Mouse (Mus musculus): ENCODE measurements around the gene Lcorl.
"Not testable (repeated sequence)": the region's sequence is repeated elsewhere in the genome, so short reads cannot be mapped to it uniquely, and the experiment has no call there.

Lcorl gene

GRCm38 (mm10) chr5:45709653-45710052, 147.8 kb downstream of the Lcorl start:
- DNase-seq (ENCODE audit: low read depth, low spot score): no peak

DNA sequence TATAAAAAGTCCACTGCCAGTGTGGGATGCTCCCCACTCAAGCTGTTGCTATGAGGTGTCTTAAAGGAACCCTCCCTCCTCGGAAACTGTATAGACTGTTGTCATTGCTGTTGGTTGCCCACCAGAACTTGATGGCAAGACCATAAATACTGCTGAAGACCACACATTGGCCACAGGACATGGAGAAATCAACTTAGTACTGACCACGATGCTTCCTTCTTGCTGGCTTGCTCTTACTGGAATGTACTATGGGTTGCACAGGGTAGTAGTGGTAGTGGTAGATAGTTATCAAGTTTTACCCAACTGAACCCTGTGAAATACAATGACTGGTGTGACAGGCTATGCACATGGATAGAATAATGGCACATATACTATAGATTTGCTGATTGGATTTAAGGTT, 150.6 kb downstream of the Lcorl start:
- DNase-seq (ENCODE audit: low read depth, low spot score): no peak

GRCm38 (mm10) chr5:45691678-45692077, 165.7 kb downstream of the Lcorl start:
- no peak for DNase-seq (ENCODE audit: low read depth, low spot score)

- DNase-seq (ENCODE audit: low read depth, low spot score): no peak
Observed at GRCm38 (mm10) chr5:45690802-45691201, 166.6 kb downstream of the Lcorl start.

- DNase-seq (ENCODE audit: low read depth, low spot score): no peak
Observed at GRCm38 (mm10) chr5:45689152-45689551, 168.3 kb downstream of the Lcorl start.

GRCm38 (mm10) chr5:45686223-45686622, 171.2 kb downstream of the Lcorl start:
- DNase-seq (ENCODE audit: low read depth, low spot score): no peak

DNA sequence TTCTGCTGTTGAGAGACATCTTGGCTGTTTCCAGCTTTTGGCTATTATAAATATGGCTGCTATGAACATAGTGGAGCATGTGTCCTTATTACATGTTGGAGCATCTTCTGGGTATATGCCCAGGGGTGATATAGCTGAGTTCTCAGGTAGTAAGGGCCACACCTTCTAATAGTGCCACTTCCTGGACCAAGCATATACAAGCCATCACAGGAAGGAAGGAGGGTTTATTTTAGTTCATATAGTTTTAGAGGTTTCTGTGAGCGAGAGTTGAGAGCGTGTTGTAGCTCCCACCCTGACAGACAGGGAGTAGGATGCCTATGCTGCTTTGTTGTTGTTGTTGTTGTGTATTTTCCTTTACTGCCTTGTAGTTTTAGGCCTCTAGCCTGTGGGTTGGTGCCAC, 172.2 kb downstream of the Lcorl start:
- no peak for DNase-seq (ENCODE audit: low read depth, low spot score)

DNA sequence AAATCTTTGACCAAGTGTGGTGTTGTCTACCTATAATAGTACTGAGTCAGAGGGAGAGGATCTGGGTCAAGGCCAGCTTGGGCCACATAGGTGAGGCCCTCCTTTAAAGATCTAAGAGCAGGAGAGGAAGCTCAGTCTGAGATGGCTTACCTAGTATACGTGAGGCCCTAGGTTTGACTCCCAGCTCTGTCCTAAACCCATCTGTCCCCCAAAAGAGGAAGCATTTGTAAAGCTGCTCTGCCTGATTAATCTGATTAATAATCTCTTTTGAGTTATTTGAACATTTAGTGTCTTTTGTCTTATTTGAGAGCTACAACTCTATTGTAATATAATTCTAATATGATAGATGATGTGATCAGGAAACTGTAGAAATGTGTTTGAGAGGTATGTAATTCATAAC, 174.0 kb downstream of the Lcorl start:
- DNase-seq (ENCODE audit: low read depth, low spot score): no peak

GRCm38 (mm10) chr5:45679955-45680354, 177.5 kb downstream of the Lcorl start:
- no peak for DNase-seq (ENCODE audit: low read depth, low spot score)

DNA sequence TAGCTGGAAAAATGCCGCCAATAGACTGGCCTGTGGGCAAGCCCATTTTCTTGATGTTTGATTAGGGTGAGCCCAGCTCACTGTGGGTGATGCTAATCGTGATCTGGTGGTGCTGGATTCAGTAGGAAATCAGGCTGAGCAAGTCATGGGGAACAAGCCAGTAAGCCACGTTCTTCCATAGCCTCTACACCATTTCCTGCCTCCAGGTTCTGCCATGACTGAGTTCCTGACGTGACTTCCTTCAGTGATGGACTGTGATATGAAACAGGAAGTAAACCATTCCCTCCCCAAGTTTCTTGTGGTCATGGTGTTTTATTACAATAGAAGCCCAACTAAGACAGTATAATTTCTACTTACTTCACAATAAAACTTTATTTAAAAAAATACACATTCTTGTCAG, 179.8 kb downstream of the Lcorl start:
- DNase-seq (ENCODE audit: low read depth, low spot score): no peak

GRCm38 (mm10) chr5:45675032-45675431, 182.4 kb downstream of the Lcorl start:
- no peak for DNase-seq (ENCODE audit: low read depth, low spot score)

DNA sequence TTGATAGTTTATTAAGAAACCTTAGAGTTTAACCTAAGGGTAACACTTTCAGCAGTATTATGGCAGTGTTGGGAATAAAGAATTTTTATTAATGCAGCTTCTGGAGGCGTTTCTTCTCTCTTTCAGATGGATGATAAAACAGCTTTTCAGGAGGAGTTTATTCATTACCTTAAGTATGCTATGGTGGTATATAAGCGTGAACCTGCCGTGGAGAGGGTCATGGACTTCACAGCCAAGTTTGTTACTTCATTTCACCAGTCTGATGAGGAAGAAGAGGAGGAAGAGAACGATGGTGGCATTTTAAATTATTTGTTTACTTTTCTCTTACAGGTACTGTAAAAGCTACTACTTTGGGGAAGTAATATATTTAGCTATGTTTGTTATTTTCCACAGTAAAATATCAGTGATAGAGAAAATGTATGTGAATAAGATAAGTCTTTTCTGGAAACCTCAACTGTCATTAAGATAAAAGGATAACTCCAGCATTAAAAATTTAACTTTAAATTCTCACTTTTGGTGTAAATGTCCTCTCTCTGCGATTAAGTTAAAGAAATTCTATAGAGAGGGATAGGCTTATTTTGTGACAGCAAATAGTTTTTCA, 186.4 kb downstream of the Lcorl start:
- no peak for DNase-seq (ENCODE audit: low read depth, low spot score)

- no peak for DNase-seq (ENCODE audit: low read depth, low spot score)
Observed at GRCm38 (mm10) chr5:45670280-45670670, 187.1 kb downstream of the Lcorl start.

GRCm38 (mm10) chr5:45669598-45670279, 187.7 kb downstream of the Lcorl start, which contains the start of gene Ncapg:
Ncapg (plus strand) TSS chr5:45669919.
- DNase-seq (ENCODE audit: low read depth, low spot score): peak; percentile 99

- DNase-seq (ENCODE audit: low read depth, low spot score): peak; percentile 24
Observed at GRCm38 (mm10) chr5:45669234-45669597, 188.2 kb downstream of the Lcorl start.

GRCm38 (mm10) chr5:45668831-45669230, 188.6 kb downstream of the Lcorl start:
- DNase-seq (ENCODE audit: low read depth, low spot score): peak; percentile 36

GRCm38 (mm10) chr5:45668324-45668723, 189.1 kb downstream of the Lcorl start:
- DNase-seq (ENCODE audit: low read depth, low spot score): peak; percentile 54

DNA sequence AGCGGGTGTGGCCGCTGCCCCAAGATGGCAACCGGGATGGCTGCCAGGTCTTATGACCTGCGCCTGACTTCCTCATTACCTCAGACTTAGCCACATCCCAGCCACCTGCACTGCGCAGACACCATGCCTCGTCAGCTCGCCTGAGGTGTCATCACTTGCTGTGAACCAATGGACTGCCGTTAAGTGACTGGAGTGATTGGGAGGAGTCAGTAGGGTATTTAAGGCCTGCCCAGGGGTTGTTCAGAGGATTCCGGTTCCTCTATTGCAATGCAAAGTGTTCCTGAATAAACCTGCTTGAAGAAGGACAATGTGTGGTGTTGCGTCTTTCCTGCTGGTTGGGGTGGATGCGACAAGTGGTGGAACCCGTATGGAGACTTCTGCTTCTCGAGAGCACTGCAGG, 199.0 kb downstream of the Lcorl start:
- not testable (repeated sequence) for DNase-seq (ENCODE audit: low read depth, low spot score)

DNA sequence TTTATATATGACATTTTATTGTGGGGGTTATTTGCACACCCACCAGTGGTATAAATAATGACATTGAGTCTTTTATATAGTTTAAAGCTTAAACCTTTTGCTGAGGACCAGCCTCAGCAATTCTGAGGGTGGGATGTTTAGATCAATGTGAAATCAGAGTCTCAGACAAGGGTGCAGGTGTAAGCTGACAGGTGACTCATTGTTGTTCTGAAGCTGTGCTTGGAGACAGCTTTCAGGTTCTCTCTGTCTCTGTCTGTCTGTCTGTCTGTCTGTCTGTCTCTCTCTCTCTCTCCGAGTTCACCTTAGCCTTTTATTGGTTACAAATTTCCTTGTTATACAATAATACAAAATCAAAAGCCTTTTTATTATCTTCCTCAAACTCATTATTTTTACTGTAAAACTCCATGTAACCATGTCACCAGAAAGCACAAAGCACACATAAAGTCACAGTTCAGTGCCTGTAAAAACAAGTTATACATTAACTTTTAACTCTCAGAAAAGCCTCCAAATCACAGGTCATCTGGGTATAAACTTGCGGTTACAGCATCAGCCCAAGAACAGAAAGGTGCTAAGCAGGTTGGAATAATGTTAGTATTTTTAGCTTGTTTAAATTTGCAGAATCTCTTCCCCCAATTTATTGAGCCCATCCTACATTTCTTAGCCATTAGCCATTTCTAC, 206.2 kb downstream of the Lcorl start:
- DNase-seq (ENCODE audit: low read depth, low spot score): no peak

All from c-Kit-negative CD71-positive TER-119-positive erythroid progenitor cells, embryonic 14.5 days (primary cell).